Mouse (Mus musculus) liver, adult (tissue): Measurements from ENCODE around the gene Vta1.

Experiments
- GATA4 ChIP-seq: IDR thresholded peaks from 2 replicates; pipeline ENCODE4 v1.6.1; 2014; ENCODE audit warnings: mild to moderate bottlenecking, low read length; ENCODE audit not compliant: insufficient replicate concordance

The Vta1 gene

GRCm38 (mm10) chr10:14705072-14706066, at the start of gene Vta1, which contains the start of gene Nmbr:
Vta1 (minus strand) TSS chr10:14705560.
Nmbr (plus strand) TSS chr10:14705591.
- TF ChIP-seq GATA4, result peak; percentile 63; the same call in 1 of the 2 replicates

- TF ChIP-seq GATA4, result no peak
These were observed 28.9 kb upstream of the Vta1 start for GRCm38 (mm10) chr10:14734285-14734684.

GRCm38 (mm10) chr10:14725671-14726070, 20.3 kb upstream of the Vta1 start:
- no peak for TF ChIP-seq GATA4

GRCm38 (mm10) chr10:14718114-14718513, 12.8 kb upstream of the Vta1 start, which contains the start of gene Gje1:
Gje1 (minus strand) TSS chr10:14718214.
- no peak for TF ChIP-seq GATA4

GRCm38 (mm10) chr10:14703830-14704420, 1.4 kb downstream of the Vta1 start:
- no peak for TF ChIP-seq GATA4

GRCm38 (mm10) chr10:14703239-14703638, 2.1 kb downstream of the Vta1 start:
- no peak for TF ChIP-seq GATA4

- no peak for TF ChIP-seq GATA4
These were observed 15.0 kb downstream of the Vta1 start for GRCm38 (mm10) chr10:14690349-14690748.

- TF ChIP-seq GATA4, result no peak
These were observed 16.4 kb downstream of the Vta1 start for GRCm38 (mm10) chr10:14688785-14689442.

- no peak for TF ChIP-seq GATA4
These were observed 19.7 kb downstream of the Vta1 start for GRCm38 (mm10) chr10:14685663-14686062.

GRCm38 (mm10) chr10:14666147-14666546, 39.2 kb downstream of the Vta1 start:
- peak; percentile 90; the same call in 1 of the 2 replicates for TF ChIP-seq GATA4

- TF ChIP-seq GATA4, result no peak
These were observed 44.5 kb downstream of the Vta1 start for GRCm38 (mm10) chr10:14660875-14661274.

GRCm38 (mm10) chr10:14639635-14640034, 65.7 kb downstream of the Vta1 start:
- TF ChIP-seq GATA4, result no peak

- no peak for TF ChIP-seq GATA4
These were observed 66.3 kb downstream of the Vta1 start for GRCm38 (mm10) chr10:14639043-14639442.

GRCm38 (mm10) chr10:14625706-14626105, 79.7 kb downstream of the Vta1 start:
- TF ChIP-seq GATA4, result no peak

- TF ChIP-seq GATA4, result no peak
These were observed 86.2 kb downstream of the Vta1 start for GRCm38 (mm10) chr10:14619156-14619555.
